Mouse (Mus musculus) liver, embryonic 12.5 days (tissue): Measurements from ENCODE around the gene Sox15. TPM values are rescaled to one million over a fixed set of nuclear protein-coding genes. Genes with fewer than 3 reads are reported as not detected.
A peak's percentile ranks its signal among the peaks of the same experiment; 100 is the strongest.

Experiments used
- ATAC-seq: fragments of 200-750 bp; cut with Nextera tagmentation; 2 replicates; pipeline ENCODE4 v1.8.0; 2017; ENCODE audit warnings: moderate number of reproducible peaks, mild to moderate bottlenecking, moderate library complexity
- H3K27ac ChIP-seq: fragments of 300-500 bp; sonication (generic); 2 replicates; pipeline ENCODE4 v1.5.1; 2016; ENCODE audit warnings: mild to moderate bottlenecking
- H3K27me3 ChIP-seq: fragments of 300-500 bp; sonication (generic); replicated peaks from 2 replicates; pipeline ENCODE4 v1.6.1; 2016; ENCODE audit warnings: mild to moderate bottlenecking, moderate library complexity
- H3K36me3 ChIP-seq: fragments of 300-500 bp; sonication (generic); 2 replicates; pipeline ENCODE4 v1.6.1; 2016; ENCODE audit warnings: mild to moderate bottlenecking, moderate library complexity
- H3K4me1 ChIP-seq: fragments of 300-500 bp; sonication (generic); 2 replicates; pipeline ENCODE4 v1.6.1; 2016
- H3K4me2 ChIP-seq: fragments of 300-500 bp; sonication (generic); 2 replicates; pipeline ENCODE4 v1.6.1; 2016; ENCODE audit warnings: mild to moderate bottlenecking, moderate library complexity
- H3K4me3 ChIP-seq: fragments of 300-500 bp; sonication (generic); 2 replicates; pipeline ENCODE4 v1.5.1; 2016; ENCODE audit warnings: mild to moderate bottlenecking, moderate library complexity
- H3K9ac ChIP-seq: fragments of 300-500 bp; sonication (generic); 2 replicates; pipeline ENCODE4 v1.6.1; 2016; ENCODE audit warnings: mild to moderate bottlenecking, moderate library complexity
- H3K9me3 ChIP-seq: fragments of 300-500 bp; sonication (generic); replicated peaks from 2 replicates; pipeline ENCODE4 v1.6.1; 2016; ENCODE audit warnings: mild to moderate bottlenecking, moderate library complexity
- WGBS: fragments of 180-500 bp; shearing (Covaris S2); methylation state at CpG from one replicate; pipeline ENCODE4 v1.1.7; 2016; ENCODE audit not compliant: insufficient replicate concordance; 5-methylcytosine and 5-hydroxymethylcytosine counted together
- polyA plus RNA-seq: library from polyadenylated mRNA; unstranded; fragments of >200 nt; fragmentation: Nextera tagmentation; extraction: Ambion mirVana; gene quantifications from 2 replicates; pipeline ENCODE4 v1.2.1, GENCODE M21; 2016

Gene Sox15
- polyA plus RNA-seq, 1 experiment from 2014 or later = not detected

GRCm38 (mm10) chr11:69665961-69666664 is 11.0 kb downstream of the Sox15 start, which contains the start of gene Cd68:
TSS of gene Cd68 (minus strand) at chr11:69666153.
- Histone ChIP-seq H3K4me2 (peak within 1 kb of the TSS; percentile 1; the same call in 1 of the 2 replicates), H3K9me3 (no peaks in the 10 kb centered on the region), H3K4me3 (no peak within 1 kb of the TSS), H3K27me3 (no peaks in the 10 kb centered on the region), H3K27ac (peak within 1 kb of the TSS; percentile 93), H3K9ac (no peak within 1 kb of the TSS), H3K4me1 (peaks cover 69% of the 10 kb centered on the region), H3K36me3 (peaks cover 75% of the 10 kb centered on the region)
- 21% methylated on average over 7 of the region's 7 CpGs for WGBS
- ATAC-seq = no peak

- Histone ChIP-seq H3K9ac (no peak overlapping the region), H3K36me3 (peaks cover 77% of the 10 kb centered on the region), H3K27ac (peak overlapping the region; percentile 53), H3K27me3 (no peaks in the 10 kb centered on the region), H3K4me1 (peaks cover 63% of the 10 kb centered on the region), H3K9me3 (no peaks in the 10 kb centered on the region), H3K4me3 (no peak overlapping the region), H3K4me2 (no peak overlapping the region)
- 69% methylated on average over 3 of the region's 3 CpGs for WGBS
- no peak for ATAC-seq
Observed at GRCm38 (mm10) chr11:69666665-69667005, 11.5 kb downstream of the Sox15 start.

- H3K4me3 ChIP-seq = peak overlapping the region; percentile 96
- H3K4me1 ChIP-seq = peaks cover 64% of the 10 kb centered on the region
- H3K9ac ChIP-seq = peak overlapping the region; percentile 99
- H3K27me3 ChIP-seq = no peaks in the 10 kb centered on the region
- peak overlapping the region; percentile 89 for H3K4me2 ChIP-seq
- ATAC-seq = peak; percentile 58
- peaks cover 84% of the 10 kb centered on the region for H3K36me3 ChIP-seq
- under 1% methylated on average over 61 of the region's 61 CpGs for WGBS
- peak overlapping the region; percentile 97 for H3K27ac ChIP-seq
- no peaks in the 10 kb centered on the region for H3K9me3 ChIP-seq
Observed at GRCm38 (mm10) chr11:69670786-69671725, 15.9 kb downstream of the Sox15 start.

- no peaks in the 10 kb centered on the region for H3K9me3 ChIP-seq
- peaks cover 84% of the 10 kb centered on the region for H3K36me3 ChIP-seq
- H3K9ac ChIP-seq = peak overlapping the region; percentile 99
- peaks cover 58% of the 10 kb centered on the region for H3K4me1 ChIP-seq
- peak overlapping the region; percentile 97 for H3K27ac ChIP-seq
- H3K27me3 ChIP-seq = no peaks in the 10 kb centered on the region
- H3K4me3 ChIP-seq = peak overlapping the region; percentile 96
- H3K4me2 ChIP-seq = peak overlapping the region; percentile 89
- under 1% methylated on average over 43 of the region's 43 CpGs for WGBS
- no peak for ATAC-seq
Observed at GRCm38 (mm10) chr11:69671726-69672124, 16.6 kb downstream of the Sox15 start.

GRCm38 (mm10) chr11:69672211-69672706 is 17.1 kb downstream of the Sox15 start, which contains the start of gene Eif4a1:
TSS of gene Eif4a1 (minus strand) at chr11:69672423.
- H3K4me1 ChIP-seq = peaks cover 58% of the 10 kb centered on the region
- H3K9me3 ChIP-seq = no peaks in the 10 kb centered on the region
- peak within 1 kb of the TSS; percentile 99 for H3K9ac ChIP-seq
- H3K4me3 ChIP-seq = peak within 1 kb of the TSS; percentile 96
- H3K27ac ChIP-seq = peak within 1 kb of the TSS; percentile 97
- H3K27me3 ChIP-seq = no peaks in the 10 kb centered on the region
- peaks cover 86% of the 10 kb centered on the region for H3K36me3 ChIP-seq
- peak within 1 kb of the TSS; percentile 89 for H3K4me2 ChIP-seq
- WGBS = under 1% methylated on average over 36 of the region's 36 CpGs
- peak; percentile 97 for ATAC-seq

- Histone ChIP-seq H3K4me2 (no peak overlapping the region), H3K27me3 (no peaks in the 10 kb centered on the region; the same call in 1 of the 2 replicates), H3K9ac (0 out of 2 replicates have a peak overlapping the region, but pooled peaks have one; percentile 17), H3K4me3 (no peak overlapping the region; the same call in 1 of the 2 replicates), H3K4me1 (peaks cover 52% of the 10 kb centered on the region), H3K9me3 (no peaks in the 10 kb centered on the region), H3K36me3 (peaks cover 65% of the 10 kb centered on the region), H3K27ac (no peak overlapping the region)
- ATAC-seq = no peak
- 83% methylated on average over 2 of the region's 2 CpGs for WGBS
Observed at GRCm38 (mm10) chr11:69679144-69679543, 24.0 kb downstream of the Sox15 start.

- Histone ChIP-seq H3K27me3 (peaks cover 1% of the 10 kb centered on the region; the same call in 1 of the 2 replicates), H3K9ac (peak overlapping the region; percentile 86), H3K4me1 (peaks cover 48% of the 10 kb centered on the region), H3K9me3 (no peaks in the 10 kb centered on the region), H3K36me3 (peaks cover 53% of the 10 kb centered on the region), H3K4me3 (peak overlapping the region; percentile 81), H3K4me2 (peak overlapping the region; percentile 80), H3K27ac (peak overlapping the region; percentile 24; the same call in 1 of the 2 replicates)
- ATAC-seq = no peak
- 75% methylated on average over 30 of the region's 30 CpGs for WGBS
Observed at GRCm38 (mm10) chr11:69680136-69680855, 25.2 kb downstream of the Sox15 start.

- H3K4me2 ChIP-seq = peak within 1 kb of the TSS; percentile 80
- ATAC-seq = peak; percentile 96
- H3K4me3 ChIP-seq = peak within 1 kb of the TSS; percentile 81
- peak within 1 kb of the TSS; percentile 86 for H3K9ac ChIP-seq
- peaks cover 41% of the 10 kb centered on the region for H3K36me3 ChIP-seq
- under 1% methylated on average over 79 of the region's 80 CpGs for WGBS
- no peaks in the 10 kb centered on the region for H3K9me3 ChIP-seq
- H3K27me3 ChIP-seq = peaks cover 3% of the 10 kb centered on the region; the same call in 1 of the 2 replicates
- H3K27ac ChIP-seq = peak within 1 kb of the TSS; percentile 95
- H3K4me1 ChIP-seq = peaks cover 54% of the 10 kb centered on the region
Observed at GRCm38 (mm10) chr11:69681314-69682208, 26.4 kb downstream of the Sox15 start, which contains the start of gene Senp3. TSS of gene Senp3 (minus strand) at chr11:69682084.

GRCm38 (mm10) chr11:69682209-69682839 is 27.2 kb downstream of the Sox15 start:
- H3K4me2 ChIP-seq = peak overlapping the region; percentile 80
- peaks cover 3% of the 10 kb centered on the region; the same call in 1 of the 2 replicates for H3K27me3 ChIP-seq
- H3K9ac ChIP-seq = peak overlapping the region; percentile 86
- H3K9me3 ChIP-seq = no peaks in the 10 kb centered on the region
- peak; percentile 19 for ATAC-seq
- H3K36me3 ChIP-seq = peaks cover 33% of the 10 kb centered on the region
- WGBS = 22% methylated on average over 24 of the region's 24 CpGs
- peak overlapping the region; percentile 81 for H3K4me3 ChIP-seq
- H3K27ac ChIP-seq = peak overlapping the region; percentile 95
- peaks cover 60% of the 10 kb centered on the region for H3K4me1 ChIP-seq
